Mouse (Mus musculus) layer of hippocampus, adult 8-10 months (tissue): ENCODE data around the gene Olfr1411. TPM values are rescaled to one million over a fixed set of nuclear protein-coding genes. Genes with fewer than 3 reads are reported as not detected.

Experiments used
- DNase-seq, 2 experiments: peaks; one replicate each; pipeline ENCODE4 v3.0.0; 2022; ENCODE audit warnings: low spot score in 2 of 2
- total RNA-seq, 4 experiments: library from RNA; stranded (reverse); gene quantifications; 2 replicates each; pipeline ENCODE4 v1.2.4; 2022

Gene Olfr1411
- total RNA-seq, 4 experiments from 2014 or later: not detected

GRCm38 (mm10) chr1:92638736-92639135 lies 44.5 kb downstream of the Olfr1411 start:
- DNase-seq: peak in 1 of 2 experiments; percentile 48

- DNase-seq: no peak
Measured at GRCm38 (mm10) chr1:92640393-92640792, 46.2 kb downstream of the Olfr1411 start.

- peak; percentile 81 to 89 for DNase-seq
Measured at GRCm38 (mm10) chr1:92641514-92642272, 47.5 kb downstream of the Olfr1411 start, which contains the start of gene Cops9. Cops9 (minus strand) TSS chr1:92641985.

- DNase-seq: no peak
Measured at GRCm38 (mm10) chr1:92643691-92644090, 49.5 kb downstream of the Olfr1411 start.

- no peak for DNase-seq
Measured at GRCm38 (mm10) chr1:92644916-92645315, 50.7 kb downstream of the Olfr1411 start.

GRCm38 (mm10) chr1:92646111-92646510 lies 51.9 kb downstream of the Olfr1411 start:
- no peak for DNase-seq

- DNase-seq: no peak
Measured at GRCm38 (mm10) chr1:92646601-92647000, 52.4 kb downstream of the Olfr1411 start.

- DNase-seq: no peak
Measured at GRCm38 (mm10) chr1:92647026-92647425, 52.8 kb downstream of the Olfr1411 start.

Other genes starting within 250 kb of the Olfr1411 start
- gene Ndufa10, start 120.6 kb upstream of the Olfr1411 start, total RNA-seq: 100 to 1,000 TPM; 244 to 286 (median 261) TPM
- not detected for gene Olfr1416, start 109.3 kb upstream of the Olfr1411 start, total RNA-seq
- not detected for gene Olfr1415, start 98.3 kb upstream of the Olfr1411 start, total RNA-seq
- not detected for gene Olfr1414, start 75.8 kb upstream of the Olfr1411 start, total RNA-seq
- not detected for gene Olfr1413, start 23.1 kb upstream of the Olfr1411 start, total RNA-seq
- not detected for gene Olfr1412, start 8.6 kb upstream of the Olfr1411 start, total RNA-seq
- gene Olfr1410, start 11.4 kb downstream of the Olfr1411 start, total RNA-seq: not detected
- gene Olfr12, start 23.4 kb downstream of the Olfr1411 start, total RNA-seq: under 1 TPM in 1 of 4 experiments, not detected in 3; 0.08 TPM
- 100 to 1,000 TPM; 287 to 341 (median 310) TPM for gene Cops9, start 47.6 kb downstream of the Olfr1411 start, total RNA-seq
- gene Otos, start 54.4 kb downstream of the Olfr1411 start, total RNA-seq: 1 to 10 TPM in 3 of 4 experiments, under 1 TPM in 1; 0.51 to 2.3 (median 1.8) TPM
- 100 to 1,000 TPM; 120 to 145 (median 132) TPM for gene Gpc1, start 237.2 kb downstream of the Olfr1411 start, total RNA-seq